Mouse (Mus musculus) urinary bladder, postnatal 10 days (tissue): ENCODE data around the gene Rps9.
"Not testable (repeated sequence)": the region's sequence is repeated elsewhere in the genome, so short reads cannot be mapped to it uniquely, and the experiment has no call there.

Experiments
- DNase-seq: peaks from one replicate; pipeline ENCODE4 v3.0.0; 2022; ENCODE audit warnings: low spot score

Rps9 gene

DNA sequence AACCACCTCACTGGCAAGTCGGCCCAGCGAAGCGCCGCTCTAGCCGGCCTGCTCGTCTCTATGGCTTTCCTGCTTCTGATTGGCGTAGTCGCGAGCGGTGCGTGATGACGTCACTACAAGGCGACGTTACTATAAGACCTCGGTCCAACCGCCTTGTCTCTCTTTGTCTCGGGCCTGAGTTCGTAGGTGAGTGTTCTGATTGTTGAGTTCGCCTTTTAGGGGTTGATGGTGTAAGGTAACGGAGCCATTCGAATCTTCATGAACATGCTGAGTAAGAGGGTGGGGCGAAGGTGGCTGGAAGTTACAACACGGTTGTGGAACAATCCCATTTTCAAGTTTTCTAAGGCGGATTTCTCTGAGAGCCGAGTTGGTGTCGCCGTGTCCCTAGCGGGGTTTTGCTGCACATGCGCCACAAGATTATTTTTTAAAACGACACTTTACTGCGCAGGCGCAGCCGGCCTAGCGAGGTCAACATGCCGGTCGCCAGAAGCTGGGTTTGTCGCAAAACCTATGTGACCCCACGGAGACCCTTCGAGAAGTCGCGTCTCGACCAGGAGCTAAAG lies at the start of gene Rps9:
Gene Rps9, plus strand, starts transcription at position 115 of the 563 bp plus-strand sequence.
- peak; percentile 88 for DNase-seq

DNA sequence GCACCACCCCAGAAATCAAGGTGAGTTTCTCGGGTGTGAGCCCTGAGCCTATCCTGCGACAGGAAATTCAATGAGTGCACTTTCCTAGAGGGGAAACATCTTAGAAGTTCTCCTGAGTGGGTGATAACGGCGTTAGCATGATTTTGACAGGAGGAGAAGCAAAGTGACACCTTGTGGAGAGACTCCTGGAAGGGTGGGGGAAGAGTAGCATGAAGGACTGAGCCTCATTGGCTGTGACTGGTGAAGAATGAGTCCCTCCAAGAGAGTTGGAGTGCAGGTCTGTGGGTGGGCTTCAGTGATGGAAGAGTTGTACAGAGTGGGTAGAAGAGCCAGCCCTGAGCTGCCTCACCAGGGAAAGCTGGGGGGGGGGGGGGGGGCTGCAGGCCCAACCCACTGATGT lies 46.8 kb upstream of the Rps9 start:
- no peak for DNase-seq

DNA sequence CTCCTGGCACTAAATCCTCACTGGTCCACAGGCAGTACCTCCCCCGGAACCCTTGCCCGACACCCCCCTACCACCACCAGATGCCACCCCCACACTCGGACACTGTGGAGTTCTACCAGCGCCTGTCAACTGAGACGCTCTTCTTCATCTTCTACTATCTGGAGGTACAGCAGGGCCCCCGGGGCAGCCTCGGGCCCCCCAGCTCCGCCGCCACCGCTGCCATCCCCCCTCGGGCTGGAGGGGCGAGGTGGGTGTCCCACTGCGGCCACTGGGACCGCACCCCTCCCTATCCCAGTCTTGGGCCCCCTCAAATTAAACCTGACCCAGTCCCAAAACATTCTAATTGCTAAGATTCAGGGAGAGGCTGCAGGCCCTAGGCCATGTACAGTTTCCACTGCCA lies 45.2 kb upstream of the Rps9 start:
- DNase-seq: no peak

- DNase-seq: no peak
These were observed 39.1 kb upstream of the Rps9 start for GRCm38 (mm10) chr7:3664524-3665214.

DNA sequence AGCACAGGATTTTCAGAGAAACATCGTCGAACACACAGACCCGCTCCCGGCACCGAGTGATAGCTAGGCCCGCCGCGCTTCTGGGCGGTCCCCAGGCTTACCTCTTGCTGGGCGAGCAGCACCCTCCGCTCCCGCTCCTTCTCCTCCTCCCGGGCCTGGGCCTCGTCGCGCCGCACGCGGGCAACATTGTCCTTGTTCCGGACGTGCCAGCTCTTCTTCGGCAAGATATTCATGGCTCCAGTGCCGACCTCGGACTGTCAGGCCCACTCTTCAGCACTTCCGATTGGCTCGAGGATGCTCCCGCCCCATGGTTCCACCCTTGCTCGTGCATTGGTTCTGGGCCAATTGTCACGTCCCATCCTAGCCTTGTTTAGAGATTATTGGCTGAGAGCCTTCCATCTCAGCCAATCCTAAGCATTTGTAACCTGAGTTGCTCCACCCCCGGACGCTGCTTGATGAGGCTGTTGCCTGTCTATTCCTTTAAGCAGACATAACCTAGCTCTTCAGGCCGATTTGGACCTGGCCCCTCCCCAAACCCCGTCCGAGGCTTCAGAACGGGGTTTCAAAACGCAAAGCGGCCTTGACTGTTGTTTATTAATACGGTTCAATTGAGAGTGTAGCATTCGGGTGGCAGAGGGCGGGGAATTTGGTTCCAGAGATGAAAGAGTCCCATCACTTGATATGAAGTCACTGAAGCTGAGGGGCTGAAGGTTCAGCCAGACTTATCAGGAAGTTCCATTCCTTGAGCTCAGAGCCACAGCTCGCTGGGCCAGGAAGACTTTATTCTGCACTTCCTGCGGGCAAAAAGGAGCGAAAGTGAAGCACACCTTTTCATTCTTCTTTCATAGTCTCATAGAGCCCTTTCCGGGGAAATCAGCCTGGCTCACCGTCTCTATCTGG lies 38.3 kb upstream of the Rps9 start, which contains the start of gene Leng1:
Gene Leng1, minus strand, starts transcription at position 626 of the 900 bp plus-strand sequence.
- DNase-seq: peak; percentile 87

DNA sequence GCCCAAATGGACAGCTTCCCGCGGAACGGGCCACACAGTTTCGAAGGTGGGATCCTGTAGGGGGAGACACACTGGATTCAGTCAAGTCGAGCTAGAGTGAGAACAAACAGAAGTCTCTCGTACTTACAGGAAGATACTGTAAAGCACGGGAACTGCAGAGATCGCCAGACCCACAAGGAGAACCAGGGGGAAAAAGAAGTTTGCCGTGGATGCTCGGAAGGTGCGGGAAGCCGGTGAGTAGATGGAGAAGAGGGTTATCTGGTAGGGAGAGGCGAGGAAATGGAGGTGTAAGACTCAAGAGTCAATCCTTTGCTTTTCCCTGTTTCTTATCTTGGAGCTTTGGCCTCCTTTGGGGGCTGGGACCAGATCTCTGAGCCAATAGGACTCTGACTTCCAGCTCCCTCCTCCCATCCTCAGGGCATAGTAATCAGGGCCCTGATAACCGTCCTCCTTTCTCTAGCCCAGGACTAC lies 36.8 kb upstream of the Rps9 start:
- DNase-seq: no peak

GRCm38 (mm10) chr7:3674507-3675227 lies 29.1 kb upstream of the Rps9 start:
- DNase-seq: peak; percentile 57

GRCm38 (mm10) chr7:3675228-3675548 lies 28.6 kb upstream of the Rps9 start:
- no peak for DNase-seq

DNA sequence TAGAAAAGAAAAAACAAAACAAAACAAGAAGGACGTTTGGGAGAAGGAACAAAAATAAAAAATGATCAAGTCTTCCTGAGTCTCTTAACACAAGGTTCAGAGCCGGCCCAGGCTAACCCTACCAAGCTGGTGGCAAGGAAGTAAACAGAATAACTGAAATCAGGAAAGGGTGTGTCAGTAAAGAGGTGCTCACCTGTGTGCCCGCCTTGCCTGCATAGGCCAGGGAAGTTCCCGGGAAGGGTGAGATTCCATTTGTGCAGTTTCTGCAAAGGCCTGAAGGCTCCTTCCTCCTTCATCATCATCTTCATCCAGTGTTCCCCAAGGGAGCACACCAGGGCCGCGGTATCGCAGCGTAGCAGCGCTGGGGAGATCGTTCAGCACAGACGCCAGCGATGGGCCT lies 27.4 kb upstream of the Rps9 start:
- no peak for DNase-seq

DNA sequence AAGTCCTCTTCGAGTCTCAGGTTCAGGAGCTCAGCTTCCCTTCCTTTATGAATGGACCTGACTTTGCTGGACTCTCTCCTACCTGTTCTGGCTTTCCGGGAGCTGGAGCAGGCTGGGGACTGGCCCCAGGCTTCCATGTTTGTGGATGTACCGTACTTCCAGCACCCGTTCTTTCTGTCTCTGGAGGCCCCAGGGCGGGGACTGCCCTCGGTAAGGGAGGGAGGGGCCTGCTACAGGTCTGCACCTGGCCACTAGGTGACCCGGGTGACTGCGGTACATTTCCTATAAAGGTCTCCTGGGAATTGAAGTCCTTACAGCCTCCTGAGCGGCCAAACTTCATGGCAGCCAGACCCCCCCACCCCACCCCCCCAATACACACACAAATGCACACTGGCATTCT lies 26.5 kb upstream of the Rps9 start, which contains the start of gene Tmc4:
Gene Tmc4, minus strand, starts transcription at position 212 of the 400 bp plus-strand sequence.
- no peak for DNase-seq

- no peak for DNase-seq
These were observed 19.8 kb upstream of the Rps9 start for GRCm38 (mm10) chr7:3683908-3684550.

- no peak for DNase-seq
These were observed 19.1 kb upstream of the Rps9 start for GRCm38 (mm10) chr7:3684698-3685097.

DNA sequence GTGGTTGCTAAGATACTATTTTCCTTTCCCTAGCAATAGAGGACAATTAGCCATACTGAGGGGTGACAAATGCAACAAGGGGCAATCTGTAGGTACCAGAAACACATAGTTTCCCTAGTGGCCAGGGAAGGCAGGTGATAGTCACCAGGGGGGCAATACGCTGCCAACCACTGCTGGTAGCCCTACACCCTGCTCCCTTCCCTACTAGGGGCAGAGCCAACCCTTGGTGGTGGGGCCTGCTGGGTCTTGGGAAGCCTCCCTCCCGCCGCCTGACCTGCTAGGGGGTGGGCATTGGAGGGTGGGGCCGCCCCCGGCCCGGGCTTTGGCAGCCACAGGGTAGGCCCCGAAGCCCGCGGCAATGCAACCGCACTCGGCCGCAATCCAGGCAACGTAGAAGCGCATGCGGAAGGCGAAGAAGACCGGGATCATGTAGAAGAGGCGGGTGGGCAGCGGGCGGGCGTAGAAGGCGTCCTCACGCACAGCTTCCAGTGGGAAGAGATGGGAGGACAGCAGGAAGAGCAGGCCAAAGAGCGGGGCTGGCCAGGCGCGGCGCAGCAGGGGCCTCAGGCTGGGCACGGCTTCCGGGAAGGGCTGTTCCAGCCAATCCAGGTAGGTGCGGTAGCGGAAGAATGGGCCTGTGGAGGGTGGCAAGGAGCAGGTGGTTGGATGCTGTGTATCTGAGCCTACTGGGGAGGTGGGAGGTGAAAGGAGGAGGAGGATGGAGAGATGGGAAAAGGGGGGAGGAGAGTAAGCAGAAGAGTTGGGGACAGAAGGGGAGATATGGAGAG lies 18.2 kb upstream of the Rps9 start:
- no peak for DNase-seq

DNA sequence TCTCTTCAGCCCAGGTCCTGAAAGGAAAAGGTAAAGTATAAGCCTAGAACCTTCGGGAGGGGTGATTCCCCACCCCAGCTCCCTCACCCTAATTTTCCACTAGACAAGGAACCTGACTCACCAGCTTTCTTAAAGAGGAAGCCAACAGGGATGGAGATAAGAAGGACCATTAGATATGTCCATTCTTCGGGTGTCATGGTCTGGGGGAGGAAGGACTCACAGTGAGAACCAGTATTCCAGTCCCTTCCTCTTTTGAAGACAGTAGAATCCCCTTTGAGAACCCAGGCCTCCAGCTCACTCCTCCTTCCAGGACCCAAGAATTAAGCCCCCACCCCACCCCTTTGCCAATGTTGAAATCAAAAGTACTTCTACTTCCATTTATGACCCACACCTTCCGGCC lies 11.9 kb upstream of the Rps9 start:
- DNase-seq: no peak

DNA sequence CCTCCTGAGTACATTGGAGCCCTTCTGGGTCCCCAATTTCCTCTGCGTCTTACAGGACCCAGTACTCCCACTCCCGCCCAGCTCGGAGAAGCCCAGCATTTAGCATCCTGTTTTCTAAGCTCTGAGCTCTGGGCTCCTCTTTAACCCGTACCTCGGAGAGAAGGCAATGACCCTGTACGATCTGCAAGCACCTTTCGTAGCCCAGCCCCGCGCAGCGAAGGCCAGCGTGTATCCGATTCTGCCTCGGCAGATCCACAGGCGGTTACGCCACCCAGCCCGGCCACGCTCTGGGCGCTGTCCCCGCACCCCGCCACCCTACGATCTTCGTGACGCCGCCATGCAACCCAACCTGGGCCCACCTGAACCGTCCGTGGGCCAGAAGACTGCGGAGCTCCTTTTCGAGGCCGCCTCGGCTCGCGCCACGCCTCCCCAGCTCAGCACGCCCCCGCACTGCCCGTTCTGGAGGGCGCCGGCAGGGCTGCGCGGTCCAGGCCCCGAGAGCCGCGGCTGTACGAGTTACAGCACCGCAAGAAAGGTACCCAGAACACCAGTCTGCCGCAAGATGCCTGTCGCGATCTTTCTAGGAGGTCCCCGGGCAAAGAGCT lies 11.3 kb upstream of the Rps9 start, which contains the start of gene Tsen34:
Gene Tsen34, plus strand, starts transcription at position 482 of the 605 bp plus-strand sequence.
- no peak for DNase-seq

DNA sequence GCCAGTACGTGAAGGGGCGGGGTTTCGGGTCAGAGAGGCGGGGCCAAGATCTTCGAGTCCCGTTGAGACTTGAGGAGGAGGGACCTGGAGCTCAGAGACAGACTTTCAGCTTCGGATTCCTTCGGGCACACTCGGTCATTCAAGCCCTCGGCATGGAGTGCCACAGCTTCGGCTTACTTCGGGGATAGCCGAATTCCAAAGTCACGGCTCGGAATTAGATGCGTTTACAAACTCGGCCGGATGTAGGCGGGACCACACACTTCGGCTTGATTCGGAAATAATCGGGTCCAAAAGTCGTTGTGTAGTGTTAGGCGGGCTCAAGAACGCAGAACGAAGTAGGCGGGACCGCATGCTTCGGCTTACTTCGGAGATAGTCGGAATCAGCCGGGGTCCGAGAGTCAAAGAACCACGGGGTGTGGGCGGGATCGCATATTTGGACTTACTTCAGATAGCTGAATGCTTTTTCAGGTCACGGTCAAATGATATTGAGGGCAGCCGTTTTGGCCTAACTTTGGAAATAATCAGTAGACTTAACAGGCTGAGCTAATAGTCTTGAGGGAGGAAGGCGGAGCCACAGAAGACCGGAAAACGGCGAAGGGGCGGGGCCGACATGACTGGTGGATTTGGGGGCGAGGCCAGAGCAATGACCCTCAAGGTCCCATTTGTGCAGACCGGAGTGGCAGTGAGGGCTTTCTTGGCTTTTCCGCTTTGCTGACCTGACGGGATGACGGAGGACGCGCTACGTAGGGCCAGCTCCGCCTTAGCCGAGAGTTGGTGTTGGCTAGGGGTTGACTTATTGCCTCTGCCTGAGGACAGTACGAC lies 10.6 kb upstream of the Rps9 start, which contains the start of gene Mboat7:
Gene Mboat7, minus strand, starts transcription at position 537 of the 822 bp plus-strand sequence.
- peak; percentile 82 for DNase-seq

- no peak for DNase-seq
These were observed 10.1 kb upstream of the Rps9 start for GRCm38 (mm10) chr7:3693809-3694075.

- DNase-seq: no peak
These were observed 9.5 kb upstream of the Rps9 start for GRCm38 (mm10) chr7:3694076-3694948.

- DNase-seq: not testable (repeated sequence)
These were observed 8.9 kb upstream of the Rps9 start for GRCm38 (mm10) chr7:3694949-3695305.
